Mouse (Mus musculus): Measurements from ENCODE around the gene Ttll1. TPM values are rescaled to one million over a fixed set of nuclear protein-coding genes. Genes with fewer than 3 reads are reported as not detected.
"Not testable (repeated sequence)": the region's sequence is repeated elsewhere in the genome, so short reads cannot be mapped to it uniquely, and the experiment has no call there.

Gene Ttll1
- polyA plus RNA-seq, 1 experiment from 2014 or later = 35.3 TPM

GRCm38 (mm10) chr15:83463369-83464082 is 47.2 kb downstream of the Ttll1 start:
- Histone ChIP-seq H3K36me3 (ENCODE audit: control insufficient read depth, insufficient read depth, low read length) (no peaks in the 10 kb centered on the region), H3K4me2 (ENCODE audit: low read depth, low read length, severe bottlenecking) (peak overlapping the region; percentile 69), H3K9me3 (ENCODE audit: control insufficient read depth, low read length) (no peaks in the 10 kb centered on the region), H3K27me3 (ENCODE audit: control insufficient read depth, insufficient read depth, low read length) (no peaks in the 10 kb centered on the region), H3K4me3 (ENCODE audit: low read depth, low read length) (peak overlapping the region; percentile 75), H3K27ac (ENCODE audit: low read depth, low read length) (no peak overlapping the region), H3K4me1 (replicated peaks; ENCODE audit: control insufficient read depth, insufficient read depth, low read length) (peaks cover 6% of the 10 kb centered on the region; the same call in 1 of the 2 replicates), H3K9ac (ENCODE audit: low read length) (peak overlapping the region; percentile 77)
- WGBS = 13% methylated on average over 17 of the region's 17 CpGs
- ATAC-seq (replicated peaks; ENCODE audit: low FRiP score) (no peak), DNase-seq (ENCODE audit: low spot score) (no peak)

GRCm38 (mm10) chr15:83462349-83462748 is 48.3 kb downstream of the Ttll1 start:
- DNase-seq (ENCODE audit: low spot score); H3K4me3 ChIP-seq (ENCODE audit: low read depth, low read length); H3K9me3 ChIP-seq (ENCODE audit: control insufficient read depth, low read length); H3K27ac ChIP-seq (ENCODE audit: low read depth, low read length); H3K9ac ChIP-seq (ENCODE audit: low read length); H3K4me1 ChIP-seq (replicated peaks; ENCODE audit: control insufficient read depth, insufficient read depth, low read length); H3K4me2 ChIP-seq (ENCODE audit: low read depth, low read length, severe bottlenecking); ATAC-seq (replicated peaks; ENCODE audit: low FRiP score); H3K36me3 ChIP-seq (ENCODE audit: control insufficient read depth, insufficient read depth, low read length); H3K27me3 ChIP-seq (ENCODE audit: control insufficient read depth, insufficient read depth, low read length): not testable (repeated sequence)
- 91% methylated on average over 7 of the region's 8 CpGs for WGBS

GRCm38 (mm10) chr15:83460891-83461290 is 49.8 kb downstream of the Ttll1 start:
- Histone ChIP-seq H3K9me3 (ENCODE audit: control insufficient read depth, low read length) (no peaks in the 10 kb centered on the region), H3K27ac (ENCODE audit: low read depth, low read length) (no peak overlapping the region), H3K9ac (ENCODE audit: low read length) (no peak overlapping the region), H3K4me1 (replicated peaks; ENCODE audit: control insufficient read depth, insufficient read depth, low read length) (peaks cover 6% of the 10 kb centered on the region; the same call in 1 of the 2 replicates), H3K4me2 (ENCODE audit: low read depth, low read length, severe bottlenecking) (no peak overlapping the region), H3K36me3 (ENCODE audit: control insufficient read depth, insufficient read depth, low read length) (no peaks in the 10 kb centered on the region), H3K27me3 (ENCODE audit: control insufficient read depth, insufficient read depth, low read length) (no peaks in the 10 kb centered on the region), H3K4me3 (ENCODE audit: low read depth, low read length) (no peak overlapping the region)
- ATAC-seq (replicated peaks; ENCODE audit: low FRiP score) (no peak), DNase-seq (ENCODE audit: low spot score) (no peak)
- WGBS = 89% methylated on average over 3 of the region's 3 CpGs

- no peaks in the 10 kb centered on the region for H3K4me1 ChIP-seq (replicated peaks; ENCODE audit: control insufficient read depth, insufficient read depth, low read length)
- no peak overlapping the region for H3K4me3 ChIP-seq (ENCODE audit: low read depth, low read length)
- H3K9me3 ChIP-seq (ENCODE audit: control insufficient read depth, low read length) = no peaks in the 10 kb centered on the region
- no peaks in the 10 kb centered on the region for H3K27me3 ChIP-seq (ENCODE audit: control insufficient read depth, insufficient read depth, low read length)
- no peak overlapping the region for H3K4me2 ChIP-seq (ENCODE audit: low read depth, low read length, severe bottlenecking)
- H3K27ac ChIP-seq (ENCODE audit: low read depth, low read length) = no peak overlapping the region
- H3K36me3 ChIP-seq (ENCODE audit: control insufficient read depth, insufficient read depth, low read length) = no peaks in the 10 kb centered on the region
- 83% methylated on average over 1 of the region's 1 CpGs for WGBS
- ATAC-seq (replicated peaks; ENCODE audit: low FRiP score) (no peak), DNase-seq (ENCODE audit: low spot score) (no peak)
- no peak overlapping the region for H3K9ac ChIP-seq (ENCODE audit: low read length)
Observed at GRCm38 (mm10) chr15:83457541-83457940, 53.2 kb downstream of the Ttll1 start.

- no peak overlapping the region for H3K4me3 ChIP-seq (ENCODE audit: low read depth, low read length)
- ATAC-seq (replicated peaks; ENCODE audit: low FRiP score) = no peak
- no peak overlapping the region for H3K9ac ChIP-seq (ENCODE audit: low read length)
- H3K27me3 ChIP-seq (ENCODE audit: control insufficient read depth, insufficient read depth, low read length) = no peaks in the 10 kb centered on the region
- H3K4me2 ChIP-seq (ENCODE audit: low read depth, low read length, severe bottlenecking) = no peak overlapping the region
- 91% methylated on average over 5 of the region's 5 CpGs for WGBS
- no peaks in the 10 kb centered on the region for H3K36me3 ChIP-seq (ENCODE audit: control insufficient read depth, insufficient read depth, low read length)
- H3K4me1 ChIP-seq (replicated peaks; ENCODE audit: control insufficient read depth, insufficient read depth, low read length) = no peaks in the 10 kb centered on the region
- no peaks in the 10 kb centered on the region for H3K9me3 ChIP-seq (ENCODE audit: control insufficient read depth, low read length)
- H3K27ac ChIP-seq (ENCODE audit: low read depth, low read length) = no peak overlapping the region
- no peak for DNase-seq (ENCODE audit: low spot score)
Observed at GRCm38 (mm10) chr15:83455637-83456036, 55.1 kb downstream of the Ttll1 start.

GRCm38 (mm10) chr15:83455034-83455433 is 55.7 kb downstream of the Ttll1 start:
- Histone ChIP-seq H3K4me2 (ENCODE audit: low read depth, low read length, severe bottlenecking) (no peak overlapping the region), H3K27me3 (ENCODE audit: control insufficient read depth, insufficient read depth, low read length) (no peaks in the 10 kb centered on the region), H3K4me1 (replicated peaks; ENCODE audit: control insufficient read depth, insufficient read depth, low read length) (no peaks in the 10 kb centered on the region), H3K36me3 (ENCODE audit: control insufficient read depth, insufficient read depth, low read length) (no peaks in the 10 kb centered on the region), H3K9me3 (ENCODE audit: control insufficient read depth, low read length) (no peaks in the 10 kb centered on the region), H3K4me3 (ENCODE audit: low read depth, low read length) (no peak overlapping the region), H3K27ac (ENCODE audit: low read depth, low read length) (no peak overlapping the region), H3K9ac (ENCODE audit: low read length) (no peak overlapping the region)
- DNase-seq (ENCODE audit: low spot score) (no peak), ATAC-seq (replicated peaks; ENCODE audit: low FRiP score) (no peak)
- 84% methylated on average over 3 of the region's 3 CpGs for WGBS

- 90% methylated on average over 7 of the region's 7 CpGs for WGBS
Observed at GRCm38 (mm10) chr15:83454419-83454818, 56.3 kb downstream of the Ttll1 start.

GRCm38 (mm10) chr15:83453879-83454278 is 56.8 kb downstream of the Ttll1 start:
- no peak overlapping the region for H3K4me3 ChIP-seq (ENCODE audit: low read depth, low read length)
- WGBS = 82% methylated on average over 3 of the region's 3 CpGs
- H3K9me3 ChIP-seq (ENCODE audit: control insufficient read depth, low read length) = no peaks in the 10 kb centered on the region
- H3K4me2 ChIP-seq (ENCODE audit: low read depth, low read length, severe bottlenecking) = no peak overlapping the region
- H3K9ac ChIP-seq (ENCODE audit: low read length) = no peak overlapping the region
- H3K36me3 ChIP-seq (ENCODE audit: control insufficient read depth, insufficient read depth, low read length) = no peaks in the 10 kb centered on the region
- H3K27me3 ChIP-seq (ENCODE audit: control insufficient read depth, insufficient read depth, low read length) = no peaks in the 10 kb centered on the region
- ATAC-seq (replicated peaks; ENCODE audit: low FRiP score) = no peak
- no peak for DNase-seq (ENCODE audit: low spot score)
- no peaks in the 10 kb centered on the region for H3K4me1 ChIP-seq (replicated peaks; ENCODE audit: control insufficient read depth, insufficient read depth, low read length)
- no peak overlapping the region for H3K27ac ChIP-seq (ENCODE audit: low read depth, low read length)

More at GRCm38 (mm10) chr15:83454419-83454818, 56.3 kb downstream of the Ttll1 start:
- H3K27me3 ChIP-seq (ENCODE audit: control insufficient read depth, insufficient read depth, low read length) = no peaks in the 10 kb centered on the region
- no peak for DNase-seq (ENCODE audit: low spot score)
- ATAC-seq (replicated peaks; ENCODE audit: low FRiP score) = no peak
- no peak overlapping the region for H3K9ac ChIP-seq (ENCODE audit: low read length)
- no peak overlapping the region for H3K27ac ChIP-seq (ENCODE audit: low read depth, low read length)
- H3K9me3 ChIP-seq (ENCODE audit: control insufficient read depth, low read length) = no peaks in the 10 kb centered on the region
- no peaks in the 10 kb centered on the region for H3K36me3 ChIP-seq (ENCODE audit: control insufficient read depth, insufficient read depth, low read length)
- no peaks in the 10 kb centered on the region for H3K4me1 ChIP-seq (replicated peaks; ENCODE audit: control insufficient read depth, insufficient read depth, low read length)
- H3K4me3 ChIP-seq (ENCODE audit: low read depth, low read length) = no peak overlapping the region
- H3K4me2 ChIP-seq (ENCODE audit: low read depth, low read length, severe bottlenecking) = no peak overlapping the region

- DNase-seq (ENCODE audit: low spot score) = no peak
- no peak overlapping the region for H3K4me2 ChIP-seq (ENCODE audit: low read depth, low read length, severe bottlenecking)
Observed at GRCm38 (mm10) chr15:83452219-83452760, 58.4 kb downstream of the Ttll1 start.

More at GRCm38 (mm10) chr15:83452219-83452760, 58.4 kb downstream of the Ttll1 start:
- no peak overlapping the region for H3K4me3 ChIP-seq (ENCODE audit: low read depth, low read length)
- 86% methylated on average over 7 of the region's 7 CpGs for WGBS
- no peaks in the 10 kb centered on the region for H3K36me3 ChIP-seq (ENCODE audit: control insufficient read depth, insufficient read depth, low read length)
- no peaks in the 10 kb centered on the region for H3K27me3 ChIP-seq (ENCODE audit: control insufficient read depth, insufficient read depth, low read length)
- no peak overlapping the region for H3K27ac ChIP-seq (ENCODE audit: low read depth, low read length)
- H3K9me3 ChIP-seq (ENCODE audit: control insufficient read depth, low read length) = no peaks in the 10 kb centered on the region
- H3K9ac ChIP-seq (ENCODE audit: low read length) = no peak overlapping the region
- no peak for ATAC-seq (replicated peaks; ENCODE audit: low FRiP score)
- H3K4me1 ChIP-seq (replicated peaks; ENCODE audit: control insufficient read depth, insufficient read depth, low read length) = no peaks in the 10 kb centered on the region

Measured in forebrain, embryonic 11.5 days (tissue).